Mouse (Mus musculus) forelimb bud, embryonic 11.5 days (tissue): ENCODE measurements at regions not wholly inside any gene's neighbourhood (a gene's known extent, or its start where the extent isn't known, plus 50 kb on each side); places are given as distances from the start of the nearest gene placed in this dataset.

Experiments
- DNase-seq: peaks from one replicate; pipeline ENCODE4 v3.0.0-alpha.2; 2012; ENCODE audit warnings: low read depth, low spot score

- peak; percentile 14 for DNase-seq
Measured at GRCm38 (mm10) chr1:6928658-6929057, 2121.0 kb downstream of the Gm37988 start.

- DNase-seq: no peak
Measured at GRCm38 (mm10) chr1:6931876-6932275, 2124.2 kb downstream of the Gm37988 start.

GRCm38 (mm10) chr1:6969838-6970237, 2162.1 kb downstream of the Gm37988 start:
- no peak for DNase-seq

GRCm38 (mm10) chr1:6973749-6974327, 2166.1 kb downstream of the Gm37988 start:
- no peak for DNase-seq

- DNase-seq: no peak
Measured at GRCm38 (mm10) chr1:6979626-6980025, 2171.9 kb downstream of the Gm37988 start.

- DNase-seq: no peak
Measured at GRCm38 (mm10) chr1:6984226-6984625, 2176.5 kb downstream of the Gm37988 start.

GRCm38 (mm10) chr1:6997611-6998010, 2189.9 kb downstream of the Gm37988 start:
- no peak for DNase-seq

- no peak for DNase-seq
Measured at GRCm38 (mm10) chr1:7010184-7010583, 2202.5 kb downstream of the Gm37988 start.
